7 mouse cellular contexts compared by ENCODE assay signal in the genomic region with DNA sequence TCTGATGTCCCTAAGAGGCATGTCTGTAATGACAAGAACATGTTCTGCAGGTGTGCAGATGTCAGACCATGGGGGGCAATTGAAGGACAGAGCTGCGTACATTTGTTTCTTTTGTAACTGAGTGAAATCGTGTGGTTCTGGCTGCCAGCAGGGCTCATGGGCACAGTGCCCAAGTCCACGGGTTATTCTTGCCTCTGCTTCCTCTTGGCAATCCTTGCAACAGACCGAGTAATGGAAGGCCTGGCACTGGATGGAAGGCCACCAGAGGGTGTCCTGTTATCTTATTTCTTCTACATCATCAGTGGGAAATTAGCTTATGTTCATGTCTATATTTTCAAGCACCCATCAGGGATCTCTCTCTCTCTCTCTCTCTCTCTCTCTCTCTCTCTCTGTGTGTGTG. TPM values are rescaled to one million over a fixed set of nuclear protein-coding genes. Genes with fewer than 3 reads are reported as not detected.
A peak's percentile ranks its signal among the peaks of the same experiment; 100 is the strongest.
DNase-seq lines count a peak whose midpoint lies in the region; ATAC-seq and TF ChIP-seq lines count a peak whose summit lies in the region.

No protein-coding gene starts in this region.

- no peaks in the 10 kb centered on the region for H3K27me3 ChIP-seq in midbrain, embryonic 14.5 days (ENCODE audit: control insufficient read depth, insufficient read depth, low read length)
- no peaks in the 10 kb centered on the region for H3K27me3 ChIP-seq in midbrain, embryonic 10.5 days (ENCODE audit: low read depth, poor library complexity, severe bottlenecking)
- H3K27me3 ChIP-seq in myocyte (ENCODE audit: control insufficient read depth, insufficient read depth, insufficient read length) = no peaks in the 10 kb centered on the region

- H3K4me2 ChIP-seq in midbrain, embryonic 14.5 days (ENCODE audit: low read length) = no peak overlapping the region
- H3K4me2 ChIP-seq in myocyte (ENCODE audit: low read depth) = peak overlapping the region; percentile 32

- no peak overlapping the region for H3ac ChIP-seq in myocyte (ENCODE audit: control insufficient read depth, insufficient read length)

- peaks cover 17% of the 10 kb centered on the region for H3K4me1 ChIP-seq in midbrain, embryonic 14.5 days (ENCODE audit: control insufficient read depth, insufficient read depth, low read length)
- peaks cover 14% of the 10 kb centered on the region for H3K4me1 ChIP-seq in midbrain, embryonic 10.5 days

- 67% methylated on average over 4 of the region's 4 CpGs for WGBS in midbrain, embryonic 14.5 days
- 91% methylated on average over 4 of the region's 4 CpGs for whole genome bisulfite sequencing in midbrain, embryonic 10.5 days

- peak; percentile 61 for DNase-seq in midbrain, embryonic 14.5 days
- no peak for DNase-seq in midbrain, embryonic 10.5 days (ENCODE audit: low spot score)
- DNase-seq in gastrocnemius, postnatal 14 days = peak; percentile 66
- peak; percentile 91 for DNase-seq in layer of hippocampus, adult 9-11 months
- no peak for DNase-seq in natural killer cell, adult 2 months (ENCODE audit: low spot score in 2 of 2)

- ATAC-seq in midbrain, embryonic 14.5 days (ENCODE audit: low FRiP score, low TSS enrichment) = no peak
- ATAC-seq in cerebellum, adult (ENCODE audit: insufficient number of reproducible peaks, low FRiP score, low TSS enrichment) = peak; percentile 49

- peaks cover 6% of the 10 kb centered on the region; the same call in 1 of the 2 replicates for H3K36me3 ChIP-seq in midbrain, embryonic 14.5 days (ENCODE audit: control insufficient read depth, insufficient read depth, low read length)
- 0 out of 2 replicates have a peak, but pooled peaks cover 9% of the 10 kb centered on the region for H3K36me3 ChIP-seq in midbrain, embryonic 10.5 days
- no peaks in the 10 kb centered on the region for H3K36me3 ChIP-seq in myocyte (ENCODE audit: control insufficient read depth, insufficient read depth)

- intact Hi-C loops in gastrocnemius, postnatal 14 days (cut with DNase I; ENCODE audit: low total_unique reads) = loop anchor here (5.0 kb wide), 1 partner anchor 167 kb away; no protein-coding TSS in a partner anchor

- no peak overlapping the region for H3K27ac ChIP-seq in midbrain, embryonic 14.5 days (replicated peaks; ENCODE audit: low read depth, low read length)
- H3K27ac ChIP-seq in midbrain, embryonic 10.5 days (replicated peaks) = no peak overlapping the region

- no peak for TF ChIP-seq POLR2A in myocyte (IDR thresholded peaks at IDR 0.05; ENCODE audit: insufficient read length, low read depth)

- no peaks in the 10 kb centered on the region for H3K9me3 ChIP-seq in midbrain, embryonic 14.5 days (ENCODE audit: control insufficient read depth, low read length)
- no peaks in the 10 kb centered on the region for H3K9me3 ChIP-seq in midbrain, embryonic 10.5 days (replicated peaks)

- H3K9ac ChIP-seq in midbrain, embryonic 14.5 days (replicated peaks; ENCODE audit: low read length) = no peak overlapping the region

- no peaks in the 10 kb centered on the region for H3K79me2 ChIP-seq in myocyte (ENCODE audit: control insufficient read depth, insufficient read depth)

- H3K4me3 ChIP-seq in midbrain, embryonic 14.5 days (replicated peaks; ENCODE audit: low read depth, low read length) = no peak overlapping the region
- no peak overlapping the region for H3K4me3 ChIP-seq in midbrain, embryonic 10.5 days
- no peak overlapping the region for H3K4me3 ChIP-seq in myocyte

TF ChIP-seq in myocyte, 11 proteins besides CTCF, POLR2A, EP300 and RAD21:
- no peak for TF ChIP-seq MYOD1 (IDR thresholded peaks at IDR 0.05; ENCODE audit: control insufficient read depth in 1 of 3, insufficient read length in 2 of 3, low read depth in 2 of 3)
- no peak for TF ChIP-seq POLR2AphosphoS2 (IDR thresholded peaks at IDR 0.05; ENCODE audit: insufficient read length, low read depth)
- TF ChIP-seq TCF3 (IDR thresholded peaks at IDR 0.05; ENCODE audit: insufficient read length, low read depth) = no peak
- peak; percentile 77; the same call in 1 of the 2 replicates for TF ChIP-seq CEBPB (IDR thresholded peaks at IDR 0.05; ENCODE audit: insufficient read depth, poor library complexity, severe bottlenecking)
TF ChIP-seq in myocyte: peak in this region for 1.

RNA-seq across cellular contexts. Expression of a gene that starts 19.0 kb away (rescaled TPM):
- 17.0 and 20.9 TPM in 2 replicates for polyA plus RNA-seq in midbrain, embryonic 14.5 days (2014; fragmentation: Nextera tagmentation; extraction: Ambion mirVana)
- polyA plus RNA-seq in midbrain, embryonic 10.5 days (2016; fragmentation: Nextera tagmentation; extraction: Ambion mirVana) = 22.4 and 22.6 TPM in 2 replicates
- total RNA-seq in gastrocnemius, postnatal 14 days (2021) = 1 to 10 TPM; 7.4 to 7.9 TPM
- polyA plus RNA-seq in myocyte (2012; fragmentation: generic; extraction: Trizol) = 2.8 TPM

RNA-seq across cellular contexts. Expression of a gene that starts 41.4 kb away (rescaled TPM):
- polyA plus RNA-seq in midbrain, embryonic 14.5 days (2014; fragmentation: Nextera tagmentation; extraction: Ambion mirVana) = 7.7 and 10.3 TPM in 2 replicates
- 14.8 and 15.3 TPM in 2 replicates for polyA plus RNA-seq in midbrain, embryonic 10.5 days (2016; fragmentation: Nextera tagmentation; extraction: Ambion mirVana)
- total RNA-seq in gastrocnemius, postnatal 14 days (2021) = 1 to 10 TPM; 5.5 to 6.7 TPM
- 12.3 TPM for polyA plus RNA-seq in myocyte (2012; fragmentation: generic; extraction: Trizol)

Comparison
In these comparisons a context has a peak if more than half of its experiments do, and no peak if none do; other contexts are left out.
1. DNase-seq: peak in midbrain, embryonic 14.5 days (single experiment), gastrocnemius, postnatal 14 days (single experiment) and layer of hippocampus, adult 9-11 months (single experiment); none in midbrain, embryonic 10.5 days (single experiment) and natural killer cell, adult 2 months (0 of 2).